Mouse (Mus musculus) 3T3-L1 (cell line): Measurements from ENCODE around the gene Slx1b.
"Not testable (repeated sequence)": the region's sequence is repeated elsewhere in the genome, so short reads cannot be mapped to it uniquely, and the experiment has no call there.

Experiments used
- DNase-seq: peaks from one replicate; pipeline ENCODE4 v3.0.0-alpha.2; 2015; ENCODE audit warnings: low read depth, low spot score

Gene Slx1b

DNA sequence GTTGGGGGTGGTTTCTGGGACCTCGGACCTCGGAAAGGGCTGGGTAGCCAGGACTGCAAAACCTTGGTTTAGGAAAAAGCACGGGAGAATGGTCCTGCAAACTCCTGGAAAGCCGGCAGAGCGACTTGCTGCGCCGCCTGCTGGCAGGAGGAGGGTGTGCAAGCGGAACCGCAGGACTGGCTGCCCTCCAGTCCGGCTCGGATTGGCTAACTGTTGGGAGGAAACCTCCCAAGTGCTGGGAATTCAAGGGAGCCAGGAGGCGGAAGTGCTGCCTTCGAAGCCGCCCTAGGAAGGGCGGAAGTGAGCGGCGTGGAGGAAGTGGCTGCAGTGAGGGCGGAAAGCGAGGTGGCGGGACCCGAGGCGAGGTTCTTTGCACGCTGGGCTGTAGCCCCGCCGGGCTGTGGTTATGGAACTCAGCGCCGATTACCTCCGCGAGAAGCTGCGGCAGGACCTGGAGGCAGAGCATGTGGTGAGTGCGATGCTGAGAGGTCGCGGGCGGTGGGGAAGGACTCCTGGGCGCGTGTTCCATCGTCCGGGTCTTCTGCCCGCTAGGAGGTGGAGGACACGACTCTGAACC, at the start of gene Slx1b:
Slx1b (minus strand) TSS at position 154 of the 577 bp plus-strand sequence.
- DNase-seq = peak; percentile 95

DNA sequence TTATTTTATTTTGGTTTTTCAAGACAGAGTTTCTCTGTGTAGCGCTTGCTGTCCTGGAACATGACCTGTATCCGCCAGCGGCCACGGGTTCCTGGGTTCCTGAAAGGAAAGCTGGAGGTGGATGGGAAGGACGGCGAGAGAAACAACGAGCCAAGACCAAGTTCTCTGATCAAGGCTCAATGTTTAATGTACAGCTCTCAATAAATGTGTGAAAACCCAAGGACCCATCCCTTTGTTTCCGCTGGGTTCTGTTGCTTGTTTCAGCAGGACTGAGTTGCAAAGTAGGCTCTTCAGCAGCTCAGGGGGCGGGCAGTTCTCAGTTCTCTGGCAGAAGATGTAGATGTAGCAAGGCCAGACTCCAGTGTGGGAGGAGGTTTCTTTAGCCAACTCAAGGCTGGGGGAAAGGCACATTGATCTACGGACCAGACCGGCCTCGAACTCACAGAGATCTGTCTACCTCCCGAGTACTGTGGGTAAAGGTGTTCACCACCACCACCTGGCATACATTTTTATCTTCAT, 46.4 kb upstream of the Slx1b start:
- no peak for DNase-seq

DNA sequence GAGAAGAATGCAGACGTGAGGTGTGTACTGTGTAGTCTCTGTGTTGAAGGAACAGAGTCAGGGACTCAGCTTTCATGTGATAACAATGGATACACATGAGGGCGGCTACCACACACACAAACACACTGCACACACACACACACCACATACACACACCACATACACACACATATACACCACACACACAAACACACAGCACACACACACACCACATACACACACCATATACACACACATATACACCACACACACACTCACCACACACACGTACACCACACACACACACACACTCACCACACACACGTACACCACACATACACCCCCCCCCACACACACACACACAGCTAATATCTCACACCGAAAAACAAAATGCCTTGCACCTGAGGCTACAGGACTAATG, 45.9 kb upstream of the Slx1b start:
- DNase-seq = no peak

DNA sequence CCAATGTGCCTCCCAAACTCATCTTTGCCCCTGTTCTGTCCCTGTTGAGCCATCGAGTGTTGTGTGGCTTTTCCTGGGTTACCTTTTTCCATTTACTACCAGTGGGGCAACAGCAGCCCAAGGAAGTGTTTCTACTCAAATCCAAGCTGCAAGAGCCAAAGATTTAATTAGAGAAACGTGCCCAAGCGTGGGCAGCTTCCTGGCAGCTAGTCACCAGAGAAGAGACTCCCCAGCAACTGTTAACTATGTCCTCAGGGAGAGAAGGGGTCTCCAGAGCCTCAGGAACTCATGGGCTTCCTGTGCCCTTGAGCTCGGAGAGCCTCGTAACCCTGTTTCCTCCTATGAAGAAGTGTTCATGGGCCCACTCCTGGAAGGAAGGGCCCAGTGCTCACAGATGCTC, 45.4 kb upstream of the Slx1b start:
- no peak for DNase-seq

DNA sequence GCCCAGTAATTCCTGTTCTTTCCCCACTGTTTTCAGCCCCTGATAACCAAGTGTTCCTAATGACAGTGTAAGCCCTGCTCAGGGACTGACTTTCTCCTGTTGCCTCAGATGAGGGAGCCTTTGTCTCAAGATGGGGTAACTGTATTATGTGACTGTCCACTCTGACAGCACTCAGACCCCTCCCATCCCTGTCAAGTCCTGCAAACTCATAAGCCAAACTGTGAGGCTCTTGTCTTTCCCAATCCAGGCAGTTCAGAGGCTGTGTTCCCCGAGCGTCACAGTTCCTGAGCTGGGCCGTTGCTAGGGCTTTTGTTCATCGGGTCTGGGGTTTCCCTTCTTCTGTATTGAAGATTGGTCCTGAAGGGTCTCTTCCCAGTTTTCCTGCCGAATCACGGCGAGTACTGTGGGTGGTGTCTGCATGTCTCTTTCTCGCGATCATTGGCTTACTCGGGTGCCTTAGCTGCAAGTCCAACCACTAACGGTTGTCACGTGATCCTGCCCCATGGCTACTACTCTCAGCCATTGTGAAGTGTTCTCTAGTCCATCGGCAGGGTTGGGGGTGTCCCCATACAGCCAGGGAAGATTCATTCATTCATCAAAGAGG, 44.6 kb upstream of the Slx1b start:
- DNase-seq = no peak

DNA sequence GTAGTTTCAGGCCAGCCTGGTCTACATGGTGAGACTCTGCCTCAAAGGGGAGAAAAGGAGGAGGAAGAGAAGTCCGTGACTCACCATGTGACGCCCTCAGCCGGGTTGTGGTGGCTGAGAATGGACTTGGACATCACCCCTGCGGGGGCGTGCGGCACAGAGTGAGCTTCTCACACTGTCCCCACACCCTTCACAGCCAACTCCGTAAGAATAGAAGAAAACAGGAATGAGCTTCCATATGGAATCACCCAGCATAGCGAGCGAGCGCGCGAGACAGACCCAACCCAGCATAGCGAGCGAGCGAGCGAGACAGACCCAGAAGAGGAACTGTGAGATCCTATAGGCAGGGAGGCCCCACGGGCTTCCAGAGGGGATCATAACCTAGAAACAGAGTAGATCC, 44.0 kb upstream of the Slx1b start:
- no peak for DNase-seq

DNA sequence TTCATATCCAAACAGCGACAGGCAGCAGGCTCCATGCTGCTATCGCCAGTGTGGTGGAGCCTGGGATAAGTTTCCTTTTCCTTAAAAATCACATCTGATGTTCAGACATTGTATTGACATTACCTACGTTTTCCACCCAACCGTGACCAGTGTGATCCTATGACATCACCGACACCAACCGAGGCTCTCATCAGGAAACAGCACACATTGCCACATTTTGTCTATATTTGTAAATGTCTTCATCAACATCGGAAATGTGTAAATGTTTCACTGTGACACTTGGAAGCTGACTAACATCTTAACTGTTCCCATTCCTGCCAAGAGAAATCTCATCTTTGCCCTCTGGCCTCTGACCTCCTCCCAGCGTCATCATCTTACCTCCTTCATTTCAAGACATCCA, 40.5 kb upstream of the Slx1b start:
- no peak for DNase-seq

DNA sequence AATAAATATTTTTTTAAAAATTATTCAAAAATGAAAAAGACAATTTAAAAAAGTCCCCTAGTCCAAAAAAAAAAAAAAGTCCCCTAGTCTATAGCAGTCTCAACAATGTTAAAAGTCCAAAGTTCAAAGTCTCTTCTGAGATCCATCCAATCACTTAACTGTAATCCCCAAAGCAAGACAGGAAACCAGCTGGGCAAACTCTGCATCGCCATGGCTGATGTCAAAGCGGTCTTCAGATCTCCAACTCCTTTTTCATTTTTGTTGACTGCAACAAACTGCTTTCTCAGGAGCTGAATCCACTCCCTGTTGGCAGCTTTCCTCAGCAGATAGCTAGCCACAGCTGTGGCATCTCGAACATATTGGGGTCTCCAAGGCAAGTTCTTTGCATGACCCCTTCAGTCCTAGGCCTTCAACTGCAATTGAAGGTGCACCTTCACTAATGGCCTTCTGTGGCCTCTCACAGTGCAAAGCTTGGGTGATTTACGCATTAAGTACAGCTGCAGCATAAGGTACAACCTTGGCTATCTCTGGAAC, 34.7 kb upstream of the Slx1b start:
- DNase-seq = not testable (repeated sequence)

DNA sequence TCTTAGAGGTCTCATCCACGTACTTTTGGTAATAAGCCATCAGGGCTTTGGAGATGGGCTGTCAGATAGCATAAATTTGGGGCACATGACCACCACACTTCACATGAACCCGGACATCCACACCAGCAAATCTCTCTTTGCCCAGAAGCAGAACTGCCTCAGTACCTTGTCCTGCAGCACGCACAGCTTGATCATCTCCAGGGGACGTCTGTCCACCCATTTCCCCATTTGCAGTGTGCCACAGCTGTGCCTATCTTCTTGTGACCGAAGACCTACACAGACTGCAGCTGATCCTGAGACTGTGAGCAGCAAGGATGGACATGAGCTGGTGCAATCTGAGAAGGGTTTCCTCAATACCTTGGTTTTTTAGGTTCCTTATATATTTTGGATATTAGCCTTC, 30.1 kb upstream of the Slx1b start:
- DNase-seq = no peak

DNA sequence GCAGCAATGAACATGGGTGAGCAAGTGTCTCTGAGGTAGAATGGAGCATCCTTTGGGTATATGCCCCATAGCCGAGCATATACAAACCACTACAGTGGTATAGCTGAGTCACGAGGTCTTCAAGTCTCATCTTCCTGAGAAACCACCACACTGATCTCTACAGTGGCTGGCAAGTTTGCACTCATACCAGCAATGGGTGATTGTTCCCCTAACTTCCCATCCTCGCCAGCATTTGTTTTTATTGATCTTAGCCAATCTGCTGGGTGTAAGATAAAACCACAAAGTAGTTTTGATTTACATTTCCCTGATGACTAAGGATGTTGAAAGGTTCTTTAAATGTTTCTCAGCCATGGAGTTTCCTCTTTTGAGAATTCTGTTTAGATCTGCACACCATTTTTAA, 29.5 kb upstream of the Slx1b start:
- no peak for DNase-seq

DNA sequence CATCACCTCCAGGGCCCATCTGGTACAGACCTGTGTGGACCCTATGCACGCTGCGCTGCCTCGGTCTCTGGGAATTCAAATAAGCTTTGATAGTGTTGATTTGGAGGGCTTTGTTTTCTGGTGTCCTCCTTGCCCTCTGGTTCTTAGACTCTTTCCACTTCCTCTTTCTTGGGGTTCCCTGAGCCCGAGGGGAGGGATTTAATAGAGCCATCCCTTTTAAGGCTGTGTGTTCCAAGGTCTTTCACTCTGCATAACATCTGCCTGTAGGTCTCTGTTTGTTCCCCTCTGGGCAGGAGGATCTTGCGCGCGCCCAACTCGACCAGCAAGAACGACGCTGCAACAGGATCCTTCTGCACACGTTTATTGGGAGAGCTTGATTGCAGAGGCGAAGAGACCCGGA, 26.1 kb upstream of the Slx1b start:
- DNase-seq = no peak

DNA sequence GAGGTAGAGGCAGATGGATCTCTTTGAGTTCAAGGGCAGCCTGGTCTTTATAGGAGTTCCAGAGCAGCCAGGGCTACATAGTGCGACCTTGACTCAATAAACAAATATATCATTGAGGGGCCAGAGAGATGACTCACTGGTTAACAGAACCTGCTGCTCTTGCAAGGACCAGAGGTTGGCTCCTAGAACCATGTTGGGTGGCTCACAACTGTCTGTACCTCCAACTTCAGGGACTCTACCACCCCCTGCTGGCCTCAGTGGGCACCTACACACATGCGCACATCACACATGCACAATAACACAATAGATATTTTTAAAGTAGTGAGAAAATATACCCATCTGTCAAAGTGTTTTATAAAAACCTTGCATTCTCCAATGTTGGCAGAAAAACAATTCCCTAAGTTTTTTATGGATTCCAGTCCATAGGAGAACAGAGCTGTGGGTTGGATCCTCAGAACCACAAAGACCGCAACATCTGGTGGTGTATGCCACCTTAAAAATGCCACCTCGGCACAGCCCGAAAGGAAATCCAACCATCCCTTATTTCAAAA, 23.3 kb upstream of the Slx1b start:
- peak; percentile 11 for DNase-seq

DNA sequence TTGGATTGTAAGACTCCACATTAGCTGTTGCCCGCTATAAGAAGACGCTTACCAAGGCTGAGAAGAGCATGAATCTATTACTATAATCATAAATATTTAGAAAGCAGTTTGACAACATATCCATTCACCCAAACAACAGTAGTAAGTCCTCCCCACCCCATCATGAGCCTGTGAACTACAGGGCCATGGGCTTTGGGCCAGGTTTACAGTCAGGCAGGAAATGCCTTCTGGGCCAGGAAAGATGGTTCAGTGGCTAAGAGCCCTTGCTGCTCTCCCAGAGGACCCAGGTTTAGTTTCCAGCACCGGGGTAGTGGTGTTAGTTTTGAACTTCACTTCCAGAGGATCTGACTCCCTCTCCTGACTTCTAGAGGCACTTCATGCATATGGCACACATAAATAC, 22.0 kb upstream of the Slx1b start:
- no peak for DNase-seq

DNA sequence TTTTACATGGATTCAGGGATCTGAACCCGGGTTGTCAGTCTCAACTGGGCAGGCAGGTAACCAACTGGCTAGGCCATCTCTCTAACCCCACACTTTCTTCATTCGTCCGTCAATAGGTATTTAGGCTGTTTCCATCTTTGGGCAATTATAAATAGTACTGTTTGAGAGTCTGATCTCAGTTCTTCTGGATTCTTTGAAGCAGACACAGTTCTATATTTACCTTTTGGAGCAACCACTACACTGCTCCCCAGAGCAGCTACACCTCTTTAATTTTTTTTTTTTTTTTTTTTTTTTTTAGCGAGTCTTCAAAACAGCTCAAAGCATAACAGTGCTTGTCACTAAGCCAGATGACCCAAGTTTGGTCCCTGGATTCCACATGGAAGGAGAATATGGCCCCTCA, 20.1 kb upstream of the Slx1b start:
- no peak for DNase-seq

DNA sequence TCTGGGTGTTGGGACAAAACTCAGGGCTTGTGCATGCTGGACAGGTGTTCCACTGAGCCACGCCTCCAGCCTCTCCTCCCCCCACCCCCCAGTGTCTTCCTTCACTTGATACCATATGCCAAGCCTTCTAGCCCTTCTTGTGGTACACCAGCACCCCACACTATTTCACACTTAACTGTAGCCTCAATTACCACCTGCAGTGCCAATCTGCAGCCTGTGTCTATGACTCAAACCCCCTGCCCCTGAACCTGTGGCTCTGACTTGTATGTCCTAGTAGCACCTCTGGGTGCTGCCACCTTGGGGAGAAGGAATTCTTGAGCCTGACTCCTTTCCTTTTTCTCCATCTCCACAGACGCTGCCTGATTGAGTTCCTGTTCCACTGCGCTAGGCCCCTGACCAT, 16.3 kb upstream of the Slx1b start:
- DNase-seq = no peak

DNA sequence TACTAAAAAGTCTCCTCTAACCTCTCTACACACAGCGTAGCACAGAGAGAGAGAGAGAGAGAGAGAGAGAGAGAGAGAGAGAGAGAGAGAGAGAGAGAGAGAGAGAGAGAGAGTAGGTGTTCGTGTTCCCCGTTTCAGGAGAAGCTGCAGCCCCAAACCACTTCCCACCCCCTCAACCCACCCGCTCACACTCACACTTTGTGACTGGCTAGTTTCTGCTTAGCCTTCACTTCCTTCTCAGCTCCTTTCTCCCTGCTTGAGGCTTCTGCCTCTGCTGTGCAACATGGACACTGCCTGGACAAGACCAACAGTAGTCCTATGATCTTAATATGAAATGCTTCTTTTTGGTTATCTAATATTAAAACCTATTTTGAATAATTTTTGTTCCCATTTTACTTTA, 14.7 kb upstream of the Slx1b start:
- DNase-seq = no peak

DNA sequence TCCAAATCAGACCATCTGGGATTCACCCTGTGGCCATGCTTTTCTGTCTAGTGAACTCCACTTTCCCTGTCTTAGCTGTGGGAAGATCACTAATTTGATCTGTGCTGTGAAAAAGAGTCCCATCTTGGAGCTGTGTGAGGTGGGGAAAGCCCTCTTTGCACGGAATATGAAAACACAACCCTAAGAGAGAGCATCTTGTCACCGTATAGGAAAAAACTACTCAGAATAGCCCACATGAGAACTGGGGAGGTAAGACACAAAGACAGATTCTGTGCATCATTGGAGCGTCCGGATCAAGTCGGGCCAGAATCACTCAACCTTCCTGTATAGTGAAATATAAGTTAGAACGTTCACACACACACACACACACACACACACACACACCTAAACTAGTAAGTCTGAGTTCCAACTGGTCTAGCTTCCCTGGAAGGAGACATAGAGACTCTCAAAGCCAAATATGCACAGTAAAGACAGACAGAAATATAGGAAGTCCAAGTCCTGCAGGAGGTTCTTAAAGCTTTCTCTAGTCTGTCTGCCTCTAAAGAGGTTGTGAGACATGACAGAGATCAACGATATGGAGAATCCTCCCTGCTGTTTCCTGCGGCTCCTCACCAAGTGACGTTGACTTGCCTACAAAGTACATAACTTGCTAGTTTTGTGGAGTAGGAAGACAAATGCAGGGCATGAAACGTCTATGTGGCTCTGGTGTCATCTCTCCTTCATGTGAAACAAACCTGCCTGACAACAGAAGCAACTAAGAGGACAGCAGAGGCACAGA, 12.8 kb upstream of the Slx1b start:
- DNase-seq = no peak

DNA sequence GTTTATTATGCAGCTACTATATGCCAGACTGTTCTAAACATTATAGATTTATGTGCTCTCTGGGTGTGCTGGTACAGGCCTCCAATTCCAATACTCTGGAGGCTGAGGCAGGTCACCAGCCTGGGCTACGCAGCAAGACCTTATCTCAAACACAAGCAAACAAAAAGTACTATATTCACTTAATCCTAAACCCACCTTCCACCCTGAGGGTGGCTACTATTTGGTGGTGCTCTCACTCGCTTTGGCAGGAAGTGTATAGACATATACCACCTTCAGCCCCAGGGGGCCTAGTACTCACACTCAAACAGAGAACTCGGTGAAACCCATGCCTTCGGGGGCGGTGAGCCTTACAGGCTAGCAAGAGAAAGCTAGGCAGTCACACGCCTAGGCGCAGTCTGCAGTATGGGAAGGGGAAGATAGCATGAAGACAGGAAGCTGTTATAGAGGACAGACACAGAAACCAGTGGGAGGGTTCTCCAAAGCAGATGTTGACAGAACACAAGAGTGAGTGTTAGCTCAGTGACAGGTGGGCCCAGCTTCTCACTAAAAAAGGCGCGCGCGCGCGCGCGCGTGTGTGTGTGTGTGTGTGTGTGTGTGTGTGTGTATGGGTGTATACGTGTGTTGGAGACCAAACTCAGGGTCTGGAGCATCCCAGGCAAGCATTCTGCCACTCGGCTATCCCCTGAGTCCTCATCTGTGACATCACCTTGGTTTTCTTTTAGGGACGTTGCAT, 12.0 kb upstream of the Slx1b start, which contains the start of gene Coro1a:
Coro1a (minus strand) TSS at position 346 of the 733 bp plus-strand sequence.
- DNase-seq = no peak

DNA sequence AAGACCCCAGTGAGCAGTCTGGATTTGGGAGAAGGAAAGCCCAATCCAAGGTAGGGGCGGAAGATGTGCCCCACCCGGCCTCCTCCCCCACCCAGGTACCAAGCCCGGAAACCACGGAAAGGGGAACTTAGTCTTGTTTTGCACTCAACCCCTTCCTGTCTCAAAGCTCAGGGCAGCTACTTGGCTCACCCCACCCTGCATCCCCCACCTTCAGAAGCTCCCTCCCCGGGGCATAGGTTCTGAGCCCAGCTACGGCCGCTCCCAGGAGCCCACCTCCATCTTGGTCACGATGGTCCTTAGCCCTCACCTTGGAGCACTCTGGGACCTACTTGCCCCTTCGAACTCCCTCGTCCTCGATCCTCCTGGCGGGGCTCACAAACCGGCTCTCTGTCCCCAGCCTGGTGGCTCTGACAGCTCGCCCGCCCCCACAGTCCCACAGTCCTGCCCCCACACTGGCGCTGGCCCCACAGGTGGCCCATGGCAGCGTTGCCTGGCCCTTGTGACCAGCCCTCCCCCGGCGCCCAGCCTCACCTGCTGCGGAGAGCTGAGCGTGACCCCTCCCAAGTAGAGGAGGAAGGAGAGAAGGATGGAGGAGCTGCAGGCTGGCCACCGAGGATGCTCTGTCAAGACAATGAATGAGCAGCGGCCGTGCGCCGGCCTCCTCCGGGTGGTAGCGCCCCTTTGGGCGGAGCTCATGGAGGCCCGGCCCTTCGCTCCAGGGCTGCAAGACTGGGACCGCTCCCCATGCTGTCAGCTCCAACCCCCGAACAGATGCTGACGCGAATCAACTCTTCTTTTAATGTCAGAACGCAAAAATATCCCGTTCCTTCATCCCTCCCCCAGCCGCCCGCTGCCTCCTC, 8.8 kb upstream of the Slx1b start:
- DNase-seq = peak; percentile 13

DNA sequence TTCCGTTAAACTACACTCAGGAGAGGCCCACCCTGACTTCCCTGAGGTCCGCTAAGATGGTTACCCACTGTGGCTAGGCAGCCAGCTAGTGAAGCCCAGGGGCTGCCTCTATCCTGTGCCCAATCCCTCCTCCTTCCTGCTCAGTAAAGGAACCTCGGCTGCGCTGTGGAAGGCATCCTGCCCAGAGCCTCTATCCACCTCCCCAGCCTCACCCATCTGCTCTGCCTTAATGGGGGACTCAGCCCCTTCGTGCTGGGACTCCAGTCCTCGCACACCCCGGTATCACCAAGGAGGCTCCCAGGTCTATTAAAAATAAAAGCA, 8.1 kb upstream of the Slx1b start:
- no peak for DNase-seq
